Mouse (Mus musculus) embryonic facial prominence, embryonic 11.5 days (tissue): ENCODE data around the gene Ifrd1. TPM values are rescaled to one million over a fixed set of nuclear protein-coding genes. Genes with fewer than 3 reads are reported as not detected.

Source experiments
- ATAC-seq: fragments of 200-750 bp; cut with Nextera tagmentation; replicated peaks from 2 replicates; pipeline ENCODE4 v1.8.0; 2017; ENCODE audit warnings: low read depth; ENCODE audit not compliant: insufficient number of reproducible peaks, low FRiP score, low TSS enrichment
- DNase-seq: peaks from one replicate; pipeline ENCODE4 v3.0.0-alpha.2; 2015; ENCODE audit warnings: low spot score
- H3K27ac ChIP-seq: fragments of 300-500 bp; sonication (generic); replicated peaks from 2 replicates; pipeline ENCODE4 v1.5.1; 2014; ENCODE audit warnings: mild to moderate bottlenecking, low read depth, low read length, control low read depth
- H3K27me3 ChIP-seq: fragments of 300-500 bp; sonication (generic); 2 replicates; pipeline ENCODE4 v1.6.1; 2014; ENCODE audit warnings: mild to moderate bottlenecking, low read length, moderate library complexity, mixed read lengths; ENCODE audit not compliant: control insufficient read depth, insufficient read depth
- H3K36me3 ChIP-seq: fragments of 300-500 bp; sonication (generic); replicated peaks from 2 replicates; pipeline ENCODE4 v1.6.1; 2014; ENCODE audit warnings: low read depth, mild to moderate bottlenecking, low read length, moderate library complexity, mixed read lengths; ENCODE audit not compliant: control insufficient read depth, insufficient read depth
- H3K4me1 ChIP-seq: fragments of 300-500 bp; sonication (generic); 2 replicates; pipeline ENCODE4 v1.6.1; 2014; ENCODE audit warnings: low read length, mixed read lengths; ENCODE audit not compliant: control insufficient read depth, insufficient read depth
- H3K4me2 ChIP-seq: fragments of 300-500 bp; sonication (generic); 2 replicates; pipeline ENCODE4 v1.6.1; 2014; ENCODE audit warnings: low read depth, mild to moderate bottlenecking, control low read depth, low read length, moderate library complexity
- H3K4me3 ChIP-seq: fragments of 300-500 bp; sonication (generic); 2 replicates; pipeline ENCODE4 v1.5.1; 2014; ENCODE audit warnings: low read depth, low read length, control low read depth
- H3K9ac ChIP-seq: fragments of 300-500 bp; sonication (generic); replicated peaks from 2 replicates; pipeline ENCODE4 v1.6.1; 2014; ENCODE audit warnings: mild to moderate bottlenecking, control low read depth, low read length
- H3K9me3 ChIP-seq: fragments of 300-500 bp; sonication (generic); replicated peaks from 2 replicates; pipeline ENCODE4 v1.6.1; 2016; ENCODE audit warnings: mild to moderate bottlenecking, low read length, inconsistent platforms, mixed read lengths; ENCODE audit not compliant: control insufficient read depth
- WGBS: fragments of 180-500 bp; shearing (Covaris S2); extraction: QIAGEN DNeasy Blood & Tissue Kit; methylation state at CpG from one replicate; pipeline ENCODE4 v1.1.7; 2014; 5-methylcytosine and 5-hydroxymethylcytosine counted together
- polyA plus RNA-seq: library from polyadenylated mRNA; unstranded; fragments of >200 nt; fragmentation: Nextera tagmentation; extraction: Ambion mirVana; gene quantifications from 2 replicates; pipeline ENCODE4 v1.2.1, GENCODE M21; 2014

Ifrd1 gene
- polyA plus RNA-seq, 1 experiment from 2014 or later: 169 TPM

GRCm38 (mm10) chr12:40220896-40221295 lies 27.4 kb downstream of the Ifrd1 start:
- DNase-seq: no peak
- peak overlapping the region; percentile 96 for H3K4me3 ChIP-seq
- no peaks in the 10 kb centered on the region for H3K36me3 ChIP-seq
- no peak for ATAC-seq
- H3K27me3 ChIP-seq: no peaks in the 10 kb centered on the region
- H3K4me2 ChIP-seq: peak overlapping the region; percentile 62; the same call in 1 of the 2 replicates
- H3K9me3 ChIP-seq: no peaks in the 10 kb centered on the region
- no peaks in the 10 kb centered on the region for H3K4me1 ChIP-seq
- H3K27ac ChIP-seq: no peak overlapping the region
- H3K9ac ChIP-seq: no peak overlapping the region
- WGBS: 32% methylated on average over 3 of the region's 3 CpGs

- Histone ChIP-seq H3K9me3 (no peaks in the 10 kb centered on the region), H3K9ac (peak overlapping the region; percentile 18; the same call in 1 of the 2 replicates), H3K4me3 (peak overlapping the region; percentile 18; the same call in 1 of the 2 replicates), H3K4me1 (no peaks in the 10 kb centered on the region), H3K27me3 (no peaks in the 10 kb centered on the region), H3K27ac (no peak overlapping the region), H3K4me2 (peak overlapping the region; percentile 36; the same call in 1 of the 2 replicates), H3K36me3 (no peaks in the 10 kb centered on the region)
- ATAC-seq (no peak), DNase-seq (no peak)
- 54% methylated on average over 3 of the region's 3 CpGs for whole genome bisulfite sequencing
These were observed 28.2 kb downstream of the Ifrd1 start for GRCm38 (mm10) chr12:40220001-40220570.

- WGBS: 76% methylated on average over 2 of the region's 2 CpGs
- Histone ChIP-seq H3K9ac (no peak overlapping the region), H3K4me3 (no peak overlapping the region)
These were observed 29.8 kb downstream of the Ifrd1 start for GRCm38 (mm10) chr12:40218430-40218945.

GRCm38 (mm10) chr12:40217776-40218175 lies 30.5 kb downstream of the Ifrd1 start:
- Histone ChIP-seq H3K27me3 (no peaks in the 10 kb centered on the region), H3K4me2 (no peak overlapping the region), H3K4me1 (no peaks in the 10 kb centered on the region), H3K9ac (no peak overlapping the region), H3K27ac (no peak overlapping the region), H3K36me3 (peaks cover 5% of the 10 kb centered on the region), H3K9me3 (no peaks in the 10 kb centered on the region), H3K4me3 (no peak overlapping the region)
- 81% methylated on average over 2 of the region's 2 CpGs for WGBS
- DNase-seq (no peak), ATAC-seq (no peak)

More at GRCm38 (mm10) chr12:40218430-40218945, 29.8 kb downstream of the Ifrd1 start:
- Histone ChIP-seq H3K4me1 (no peaks in the 10 kb centered on the region), H3K27me3 (no peaks in the 10 kb centered on the region), H3K36me3 (peaks cover under 1% of the 10 kb centered on the region; the same call in 1 of the 2 replicates), H3K27ac (no peak overlapping the region), H3K4me2 (no peak overlapping the region), H3K9me3 (no peaks in the 10 kb centered on the region)
- ATAC-seq (no peak), DNase-seq (no peak)

GRCm38 (mm10) chr12:40214888-40215876 lies 33.1 kb downstream of the Ifrd1 start:
- 94% methylated on average over 15 of the region's 15 CpGs for WGBS
- Histone ChIP-seq H3K9ac (no peak overlapping the region), H3K36me3 (peaks cover 12% of the 10 kb centered on the region), H3K9me3 (no peaks in the 10 kb centered on the region), H3K4me2 (no peak overlapping the region), H3K4me3 (no peak overlapping the region), H3K27ac (no peak overlapping the region), H3K4me1 (no peaks in the 10 kb centered on the region), H3K27me3 (no peaks in the 10 kb centered on the region)
- no peak for ATAC-seq
- no peak for DNase-seq

GRCm38 (mm10) chr12:40209049-40209448 lies 39.3 kb downstream of the Ifrd1 start:
- Histone ChIP-seq H3K4me1 (no peaks in the 10 kb centered on the region), H3K36me3 (peaks cover 19% of the 10 kb centered on the region), H3K9ac (no peak overlapping the region), H3K27me3 (no peaks in the 10 kb centered on the region), H3K9me3 (no peaks in the 10 kb centered on the region), H3K4me2 (no peak overlapping the region), H3K4me3 (no peak overlapping the region), H3K27ac (no peak overlapping the region)
- no peak for DNase-seq
- WGBS: 93% methylated on average over 3 of the region's 3 CpGs
- no peak for ATAC-seq

GRCm38 (mm10) chr12:40207909-40208308 lies 40.4 kb downstream of the Ifrd1 start:
- no peaks in the 10 kb centered on the region for H3K9me3 ChIP-seq
- H3K36me3 ChIP-seq: peaks cover 14% of the 10 kb centered on the region; the same call in 1 of the 2 replicates
- ATAC-seq: no peak
- H3K4me2 ChIP-seq: no peak overlapping the region
- H3K4me1 ChIP-seq: no peaks in the 10 kb centered on the region
- H3K9ac ChIP-seq: no peak overlapping the region
- H3K27ac ChIP-seq: no peak overlapping the region
- WGBS: 97% methylated on average over 4 of the region's 4 CpGs
- H3K27me3 ChIP-seq: no peaks in the 10 kb centered on the region
- DNase-seq: no peak
- no peak overlapping the region for H3K4me3 ChIP-seq
